Mouse (Mus musculus) stomach, embryonic 16.5 days (tissue): ENCODE results near the gene Utf1. TPM values are rescaled to one million over a fixed set of nuclear protein-coding genes. Genes with fewer than 3 reads are reported as not detected.

ENCODE experiments used
- ATAC-seq: fragments of 200-750 bp; cut with Nextera tagmentation; 2 replicates; pipeline ENCODE4 v1.8.0; 2017; ENCODE audit warnings: moderate number of reproducible peaks, moderate TSS enrichment; ENCODE audit not compliant: insufficient read depth, low FRiP score
- H3K27ac ChIP-seq: fragments of 300-500 bp; sonication (generic); 2 replicates; pipeline ENCODE4 v1.5.1; 2014; ENCODE audit warnings: low read length
- H3K27me3 ChIP-seq: fragments of 300-500 bp; sonication (generic); 2 replicates; pipeline ENCODE4 v1.6.1; 2014; ENCODE audit warnings: low read length, control low read depth, mixed read lengths; ENCODE audit not compliant: control insufficient read depth, insufficient read depth
- H3K36me3 ChIP-seq: fragments of 300-500 bp; sonication (generic); 2 replicates; pipeline ENCODE4 v1.6.1; 2014; ENCODE audit warnings: low read length; ENCODE audit not compliant: control insufficient read depth, insufficient read depth
- H3K4me1 ChIP-seq: fragments of 300-500 bp; sonication (generic); 2 replicates; pipeline ENCODE4 v1.6.1; 2014; ENCODE audit warnings: low read length, control low read depth, mixed read lengths; ENCODE audit not compliant: control insufficient read depth, insufficient read depth
- H3K4me2 ChIP-seq: fragments of 300-500 bp; sonication (generic); 2 replicates; pipeline ENCODE4 v1.6.1; 2014; ENCODE audit warnings: low read depth, low read length, mixed read lengths
- H3K4me3 ChIP-seq: fragments of 300-500 bp; sonication (generic); replicated peaks from 2 replicates; pipeline ENCODE4 v1.5.1; 2014; ENCODE audit warnings: mild to moderate bottlenecking, low read length
- H3K9ac ChIP-seq: fragments of 300-500 bp; sonication (generic); 2 replicates; pipeline ENCODE4 v1.6.1; 2014; ENCODE audit warnings: low read length
- H3K9me3 ChIP-seq: fragments of 300-500 bp; sonication (generic); replicated peaks from 2 replicates; pipeline ENCODE4 v1.6.1; 2016; ENCODE audit warnings: low read length, control low read depth; ENCODE audit not compliant: control insufficient read depth
- WGBS: fragments of 180-500 bp; shearing (Covaris S2); extraction: QIAGEN DNeasy Blood & Tissue Kit; methylation state at CpG from one replicate; pipeline ENCODE4 v1.1.7; 2014; 5-methylcytosine and 5-hydroxymethylcytosine counted together
- polyA plus RNA-seq: library from polyadenylated mRNA; unstranded; fragments of >200 nt; fragmentation: Nextera tagmentation; extraction: Ambion mirVana; gene quantifications from 2 replicates; pipeline ENCODE4 v1.2.1, GENCODE M21; 2015

Gene Utf1
- polyA plus RNA-seq, 1 experiment from 2014 or later, result not detected

DNA sequence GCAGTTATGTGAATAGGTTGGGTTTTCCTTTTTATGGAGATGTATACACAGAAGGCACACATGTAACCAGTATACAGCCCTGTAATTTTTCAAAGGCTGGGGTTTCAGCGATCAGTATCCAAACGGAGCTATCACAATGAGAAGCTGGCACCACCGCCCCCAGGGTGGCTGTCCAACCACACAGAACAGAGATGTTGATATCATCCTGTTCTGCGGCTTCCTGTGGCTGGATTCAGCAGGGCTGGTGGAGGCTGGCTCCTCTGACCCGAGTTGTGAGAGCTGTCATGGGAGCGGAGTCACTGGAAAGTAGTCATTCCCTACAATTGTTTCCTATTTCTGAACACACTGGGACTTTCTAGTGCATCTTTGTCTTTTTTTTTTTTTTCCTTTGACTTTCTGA, 38.3 kb upstream of the Utf1 start:
- WGBS, result 26% methylated on average over 6 of the region's 6 CpGs

DNA sequence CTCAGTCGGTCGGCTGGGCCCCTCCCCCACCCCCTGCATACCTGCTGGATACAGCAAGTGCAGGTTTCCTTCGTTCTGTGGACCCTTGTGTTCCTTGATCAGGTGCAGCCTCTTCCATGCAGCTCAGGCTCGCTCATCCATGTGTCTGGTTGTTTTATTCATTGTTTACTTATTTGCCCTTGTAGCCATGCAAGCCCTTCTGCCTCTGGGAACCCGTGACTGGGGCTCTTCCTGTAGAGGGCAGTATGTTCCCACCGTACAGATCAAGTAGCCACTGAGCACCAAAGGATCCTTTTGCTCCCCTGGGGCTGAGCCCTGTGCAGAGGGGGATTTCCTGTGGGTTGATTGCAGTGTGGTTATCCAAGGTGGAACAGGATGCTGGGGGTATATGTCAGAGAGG, 37.9 kb upstream of the Utf1 start:
- peaks cover 10% of the 10 kb centered on the region for H3K4me1 ChIP-seq
- H3K4me2 ChIP-seq, result no peak overlapping the region

More for the DNA sequence above, 38.3 kb upstream of the Utf1 start:
- Histone ChIP-seq H3K9ac (no peak overlapping the region), H3K27ac (no peak overlapping the region), H3K4me3 (no peak overlapping the region), H3K36me3 (no peaks in the 10 kb centered on the region), H3K4me1 (peaks cover 9% of the 10 kb centered on the region), H3K9me3 (no peaks in the 10 kb centered on the region), H3K4me2 (no peak overlapping the region), H3K27me3 (peaks cover 3% of the 10 kb centered on the region; the same call in 1 of the 2 replicates)
- ATAC-seq, result no peak

DNA sequence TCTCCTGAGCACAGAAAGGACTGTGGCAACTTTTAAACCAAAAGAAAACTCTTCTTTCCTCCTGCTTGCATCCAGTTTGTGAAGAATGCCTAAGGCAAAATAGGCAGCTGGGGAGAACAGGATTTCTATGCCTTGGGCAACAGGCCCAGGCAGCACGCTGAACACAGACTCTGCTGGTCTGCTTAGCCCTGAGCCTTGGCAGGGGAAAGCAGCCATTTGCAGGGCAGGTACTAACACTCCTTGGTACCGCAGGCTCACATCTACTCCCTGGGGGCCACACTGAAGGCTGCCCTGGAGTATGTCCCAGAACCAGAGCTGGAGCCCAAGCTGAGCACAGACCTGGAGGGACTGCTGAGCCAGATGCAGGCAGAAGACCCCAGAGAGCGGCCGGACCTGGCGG, 35.4 kb upstream of the Utf1 start:
- Histone ChIP-seq H3K27ac (peak overlapping the region; percentile 23; the same call in 1 of the 2 replicates), H3K4me1 (peaks cover 10% of the 10 kb centered on the region), H3K36me3 (no peaks in the 10 kb centered on the region), H3K9ac (0 out of 2 replicates have a peak overlapping the region, but pooled peaks have one; percentile 20), H3K27me3 (peaks cover 6% of the 10 kb centered on the region; the same call in 1 of the 2 replicates), H3K4me2 (no peak overlapping the region), H3K9me3 (no peaks in the 10 kb centered on the region), H3K4me3 (no peak overlapping the region)
- ATAC-seq, result no peak
- 49% methylated on average over 5 of the region's 5 CpGs for WGBS

More for the DNA sequence above, 37.9 kb upstream of the Utf1 start:
- Histone ChIP-seq H3K4me3 (no peak overlapping the region), H3K27ac (no peak overlapping the region), H3K36me3 (no peaks in the 10 kb centered on the region), H3K27me3 (peaks cover 3% of the 10 kb centered on the region; the same call in 1 of the 2 replicates), H3K9ac (no peak overlapping the region), H3K9me3 (no peaks in the 10 kb centered on the region)
- ATAC-seq, result no peak
- 7% methylated on average over 6 of the region's 6 CpGs for WGBS

DNA sequence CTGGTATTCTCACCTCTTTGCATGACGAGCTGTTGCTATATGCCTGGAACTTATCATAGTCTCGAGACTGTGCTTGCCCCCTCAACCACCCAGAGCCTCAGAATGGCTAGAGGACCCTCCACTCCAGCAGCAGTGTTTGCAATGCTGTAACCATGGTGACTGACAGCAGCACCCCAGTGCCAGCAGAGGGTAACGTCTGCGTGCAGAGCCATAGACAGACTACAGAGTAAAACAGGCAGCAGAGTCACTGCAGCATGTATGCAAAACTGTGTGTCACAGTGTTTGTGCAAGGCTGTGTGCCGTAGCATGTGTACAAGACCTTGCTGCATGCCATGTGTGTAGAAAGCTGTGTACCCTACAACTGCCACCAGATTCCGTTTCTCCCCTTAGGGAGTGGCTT, 34.1 kb upstream of the Utf1 start:
- Histone ChIP-seq H3K27ac (no peak overlapping the region), H3K27me3 (peaks cover 4% of the 10 kb centered on the region; the same call in 1 of the 2 replicates), H3K9ac (no peak overlapping the region), H3K9me3 (no peaks in the 10 kb centered on the region), H3K36me3 (no peaks in the 10 kb centered on the region), H3K4me3 (no peak overlapping the region), H3K4me2 (no peak overlapping the region), H3K4me1 (peaks cover 15% of the 10 kb centered on the region)
- ATAC-seq, result no peak
- 51% methylated on average over 6 of the region's 6 CpGs for WGBS

DNA sequence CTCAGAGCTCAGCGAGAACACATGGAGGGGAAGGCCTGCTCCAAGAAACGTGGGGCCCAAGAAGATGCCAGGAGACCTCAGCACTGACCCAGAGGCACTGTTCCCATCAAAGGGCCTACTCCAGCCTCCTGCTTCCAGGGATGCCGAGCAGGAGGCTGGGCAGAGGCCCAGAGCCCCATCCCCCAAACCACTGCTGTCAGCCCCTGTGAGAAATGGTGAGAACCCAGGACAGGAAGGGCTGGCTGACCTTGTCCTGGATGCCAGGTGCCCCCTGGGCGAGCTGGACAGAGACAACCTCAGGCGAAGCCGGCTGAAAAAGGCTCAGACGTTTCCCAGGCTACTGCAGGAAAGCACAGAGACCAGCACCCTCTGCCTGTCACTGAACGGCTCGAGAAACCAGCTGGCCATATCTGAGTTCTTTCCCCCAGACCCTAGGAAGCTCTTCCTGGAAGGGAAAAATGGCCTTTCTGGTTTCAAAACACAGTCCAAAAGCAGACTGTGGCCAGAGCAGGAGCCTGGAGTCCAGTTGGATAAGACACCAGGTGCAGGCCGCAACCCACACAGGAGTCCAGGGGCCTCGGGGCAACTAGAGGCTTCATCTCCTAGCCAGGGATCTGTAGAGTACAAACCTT, 33.3 kb upstream of the Utf1 start:
- Histone ChIP-seq H3K4me2 (no peak overlapping the region), H3K4me1 (peaks cover 15% of the 10 kb centered on the region), H3K4me3 (no peak overlapping the region), H3K27ac (no peak overlapping the region), H3K9ac (no peak overlapping the region; the same call in 1 of the 2 replicates), H3K9me3 (no peaks in the 10 kb centered on the region), H3K36me3 (no peaks in the 10 kb centered on the region), H3K27me3 (peaks cover 3% of the 10 kb centered on the region)
- 54% methylated on average over 11 of the region's 11 CpGs for WGBS
- ATAC-seq, result no peak

DNA sequence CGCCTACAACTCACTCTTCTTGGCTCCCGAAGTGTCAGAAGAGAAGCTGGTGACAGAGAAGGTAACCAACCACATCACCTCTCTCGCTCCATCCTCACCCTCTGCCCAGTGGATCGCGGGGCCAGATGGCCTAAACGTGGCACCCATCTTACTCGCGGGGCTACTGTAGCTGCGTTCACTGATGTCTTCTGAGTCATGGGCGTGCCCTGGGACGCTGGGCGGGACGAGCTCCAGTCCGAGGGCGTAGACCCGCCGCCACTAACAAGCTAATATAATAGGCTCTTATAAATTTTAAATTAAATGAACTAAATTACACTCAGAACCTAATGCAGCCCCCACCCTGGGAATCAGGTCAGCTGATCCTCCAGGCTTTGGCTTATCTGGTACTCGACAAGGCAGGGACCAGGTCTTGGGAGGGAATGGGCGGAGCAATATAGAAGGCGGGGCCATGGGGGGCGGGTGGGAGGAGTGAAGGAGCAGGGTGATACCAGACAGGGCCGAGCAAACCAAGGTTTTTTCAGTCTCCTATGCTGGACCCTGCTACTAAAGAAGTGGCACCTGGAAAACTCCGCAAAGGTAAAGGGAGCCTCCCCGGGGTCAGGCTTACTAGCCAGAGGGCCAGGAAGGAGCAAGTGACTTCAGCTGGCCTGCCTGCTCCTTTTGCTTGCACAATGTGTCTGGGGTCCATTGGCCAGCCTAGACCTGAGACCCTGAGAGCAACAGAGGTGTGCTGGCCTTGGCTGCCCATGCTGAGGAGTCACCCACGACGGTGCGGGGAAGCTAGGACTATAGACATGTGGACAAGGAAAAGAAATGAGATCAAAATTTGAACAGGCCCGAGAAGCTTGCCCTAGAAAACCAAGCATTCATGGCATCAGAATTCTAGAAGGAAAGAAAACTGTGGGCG, 29.2 kb upstream of the Utf1 start:
- Histone ChIP-seq H3K27ac (no peak overlapping the region), H3K4me3 (peak overlapping the region; percentile 46), H3K4me2 (peak overlapping the region; percentile 63), H3K36me3 (no peaks in the 10 kb centered on the region), H3K9ac (no peak overlapping the region; the same call in 1 of the 2 replicates), H3K9me3 (no peaks in the 10 kb centered on the region), H3K27me3 (peaks cover 3% of the 10 kb centered on the region), H3K4me1 (peaks cover 8% of the 10 kb centered on the region; the same call in 1 of the 2 replicates)
- ATAC-seq, result peak; percentile 70
- 13% methylated on average over 29 of the region's 29 CpGs for WGBS

DNA sequence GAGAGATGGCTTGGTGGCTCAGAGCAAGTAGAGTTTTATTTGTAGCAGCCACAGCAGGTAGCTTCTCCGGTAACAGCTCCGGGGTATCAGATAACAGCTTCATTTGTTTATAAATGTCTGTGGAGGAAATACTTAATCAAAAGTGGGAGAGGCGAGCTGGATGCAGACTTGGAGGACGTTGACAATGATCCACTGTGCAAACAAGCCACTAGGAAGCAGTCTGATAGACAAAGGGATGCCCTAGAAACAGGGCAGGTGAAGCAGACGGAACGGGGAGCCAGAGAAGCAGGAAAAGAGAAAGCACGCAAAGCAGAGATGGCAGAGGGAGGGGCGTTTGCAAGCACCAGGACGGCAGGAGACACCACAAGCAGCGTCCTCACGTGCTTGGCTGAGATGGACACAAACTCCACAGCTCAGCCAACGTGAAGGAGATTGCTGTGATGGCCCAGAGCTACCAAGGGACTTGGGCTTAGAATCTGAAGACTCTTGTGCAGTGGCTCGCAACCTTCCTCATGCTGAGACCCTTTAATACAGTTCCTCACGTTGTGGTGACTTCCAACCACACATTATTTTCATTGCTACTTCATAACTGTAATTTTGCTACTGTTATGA, 27.8 kb upstream of the Utf1 start:
- Histone ChIP-seq H3K4me3 (no peak overlapping the region), H3K36me3 (no peaks in the 10 kb centered on the region), H3K9me3 (no peaks in the 10 kb centered on the region), H3K9ac (no peak overlapping the region), H3K4me2 (peak overlapping the region; percentile 16; the same call in 1 of the 2 replicates), H3K27me3 (peaks cover 3% of the 10 kb centered on the region), H3K4me1 (peaks cover 5% of the 10 kb centered on the region; the same call in 1 of the 2 replicates), H3K27ac (no peak overlapping the region)
- whole genome bisulfite sequencing, result 5% methylated on average over 14 of the region's 14 CpGs
- ATAC-seq, result no peak

DNA sequence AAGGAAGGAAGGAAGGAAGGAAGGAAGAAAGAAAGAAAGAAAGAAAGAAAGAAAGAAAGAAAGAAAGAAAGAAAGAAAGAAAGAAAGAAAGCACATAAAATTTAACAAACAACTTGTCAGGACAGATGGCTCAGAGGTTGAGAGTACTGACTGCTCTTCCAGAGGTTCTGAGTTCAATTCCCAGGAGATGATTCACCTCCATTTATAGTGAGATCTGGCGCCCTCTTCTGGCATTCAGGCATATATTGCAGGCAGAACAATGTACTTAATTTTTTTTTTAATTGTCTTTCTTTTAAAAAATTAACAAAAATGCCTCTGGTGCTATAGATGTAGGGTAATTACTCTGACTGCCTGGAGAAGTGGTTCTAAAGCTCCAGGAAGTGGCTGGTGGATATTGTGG, 27.2 kb upstream of the Utf1 start:
- Histone ChIP-seq H3K4me1 (peaks cover 5% of the 10 kb centered on the region; the same call in 1 of the 2 replicates), H3K9me3 (no peaks in the 10 kb centered on the region), H3K36me3 (no peaks in the 10 kb centered on the region), H3K27ac (no peak overlapping the region), H3K4me3 (no peak overlapping the region), H3K4me2 (no peak overlapping the region), H3K9ac (no peak overlapping the region), H3K27me3 (peaks cover 3% of the 10 kb centered on the region)
- no peak for ATAC-seq
- 0% methylated on average over 1 of the region's 1 CpGs for whole genome bisulfite sequencing
